In the genomic region with DNA sequence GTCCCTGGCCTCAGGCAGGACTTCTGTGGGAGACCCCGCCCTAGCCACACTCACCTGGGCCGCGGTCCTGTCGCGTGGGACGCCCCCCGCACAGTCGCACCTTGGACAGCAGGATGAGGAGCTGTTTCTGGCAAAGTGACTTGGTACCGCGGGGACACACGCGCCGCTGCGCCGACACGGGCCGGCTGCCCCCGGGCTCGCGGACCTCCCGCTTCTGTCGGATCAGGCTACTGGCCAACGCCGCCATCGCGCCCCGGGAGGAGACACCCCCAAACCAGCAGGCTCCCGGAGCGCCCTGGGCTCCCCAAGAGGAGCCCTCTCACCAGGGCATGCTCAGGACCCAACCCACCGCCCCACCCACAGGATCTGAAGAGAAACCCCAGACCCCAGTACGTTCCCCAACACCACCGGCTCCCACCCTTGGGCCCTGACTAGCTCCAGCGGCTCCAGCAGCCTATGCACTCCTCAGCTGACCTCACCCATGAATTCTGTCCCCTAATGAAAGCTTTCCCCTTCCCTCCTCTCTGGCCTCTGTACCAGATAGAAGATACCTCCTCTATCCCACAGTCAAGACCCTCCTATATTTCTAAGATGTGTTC, we compare ENCODE assay signal across 8 mouse cellular contexts. TPM values are rescaled to one million over a fixed set of nuclear protein-coding genes. Genes with fewer than 3 reads are reported as not detected.
A peak's percentile ranks its signal among the peaks of the same experiment; 100 is the strongest.
DNase-seq lines count a peak whose midpoint lies in the region; ATAC-seq and TF ChIP-seq lines count a peak whose summit lies in the region.

A gene (minus strand): TSS at position 479 of the 599 bp plus-strand sequence.

- peaks cover 46% of the 10 kb centered on the region for H3K4me1 ChIP-seq in kidney, embryonic 14.5 days (ENCODE audit: control insufficient read depth, insufficient read depth, low read length)
- peaks cover 1% of the 10 kb centered on the region; the same call in 1 of the 2 replicates for H3K4me1 ChIP-seq in bone marrow, adult 2 months (ENCODE audit: control insufficient read depth, insufficient read depth, low read length)
- H3K4me1 ChIP-seq in forebrain, embryonic 15.5 days = peaks cover 62% of the 10 kb centered on the region
- peaks cover 30% of the 10 kb centered on the region for H3K4me1 ChIP-seq in neural tube, embryonic 11.5 days (ENCODE audit: control insufficient read depth, insufficient read depth, low read length)

- intact Hi-C loops in left cerebral cortex, postnatal 14 days (cut with DNase I) = loop anchor here (5.0 kb wide), 1 partner anchor 76 kb away; a partner anchor contains a TSS

- ATAC-seq in kidney, embryonic 14.5 days (ENCODE audit: low FRiP score, low TSS enrichment) = no peak
- ATAC-seq in forebrain, embryonic 15.5 days (replicated peaks) = no peak
- ATAC-seq in neural tube, embryonic 11.5 days (ENCODE audit: insufficient read depth, low FRiP score, low TSS enrichment) = no peak

- H3K27me3 ChIP-seq in kidney, embryonic 14.5 days (ENCODE audit: control insufficient read depth, insufficient read depth, low read length) = peaks cover 40% of the 10 kb centered on the region
- peaks cover 19% of the 10 kb centered on the region for H3K27me3 ChIP-seq in forebrain, embryonic 15.5 days
- H3K27me3 ChIP-seq in neural tube, embryonic 11.5 days (ENCODE audit: control insufficient read depth, insufficient read depth, low read length) = peaks cover 55% of the 10 kb centered on the region

- TF ChIP-seq POLR2A in bone marrow, adult 2 months (IDR thresholded peaks at IDR 0.05; ENCODE audit: borderline replicate concordance, control insufficient read depth, low read depth, low read length) = no peak

- peak within 1 kb of the TSS; percentile 94 for H3K4me2 ChIP-seq in kidney, embryonic 14.5 days (replicated peaks; ENCODE audit: low read depth, low read length)
- H3K4me2 ChIP-seq in forebrain, embryonic 15.5 days (replicated peaks) = peak within 1 kb of the TSS; percentile 98
- peak within 1 kb of the TSS; percentile 89 for H3K4me2 ChIP-seq in neural tube, embryonic 11.5 days (ENCODE audit: low read depth)

- DNase-seq in kidney, adult 9 months = no peak
- no peak for DNase-seq in left cerebral cortex, postnatal 14 days (ENCODE audit: low spot score in 2 of 2)
- no peak for DNase-seq in neural tube, embryonic 11.5 days (ENCODE audit: low spot score)
- no peak for DNase-seq in urinary bladder, postnatal 25 days (ENCODE audit: low spot score)
- no peak for DNase-seq in cerebellum, adult 9-10 months

- H3K9ac ChIP-seq in kidney, embryonic 14.5 days (ENCODE audit: low read depth, low read length) = peak within 1 kb of the TSS; percentile 76
- peak within 1 kb of the TSS; percentile 76 for H3K9ac ChIP-seq in forebrain, embryonic 15.5 days (replicated peaks)
- peak within 1 kb of the TSS; percentile 73 for H3K9ac ChIP-seq in neural tube, embryonic 11.5 days (ENCODE audit: low read length)

- under 1% methylated on average over 30 of the region's 33 CpGs for WGBS in kidney, embryonic 14.5 days
- WGBS in bone marrow, adult 2 months = 4% methylated on average over 33 of the region's 33 CpGs
- under 1% methylated on average over 33 of the region's 33 CpGs for WGBS in forebrain, embryonic 15.5 days
- WGBS in neural tube, embryonic 11.5 days = 2% methylated on average over 33 of the region's 33 CpGs

- peak within 1 kb of the TSS; percentile 48 for H3K4me3 ChIP-seq in kidney, embryonic 14.5 days (ENCODE audit: low read length)
- H3K4me3 ChIP-seq in bone marrow, adult 2 months (replicated peaks; ENCODE audit: control insufficient read depth, low read depth, low read length) = peak within 1 kb of the TSS; percentile 33
- peak within 1 kb of the TSS; percentile 68 for H3K4me3 ChIP-seq in forebrain, embryonic 15.5 days
- H3K4me3 ChIP-seq in neural tube, embryonic 11.5 days (ENCODE audit: low read depth, low read length) = peak within 1 kb of the TSS; percentile 52

- no peak for TF ChIP-seq CTCF in bone marrow, adult 2 months (IDR thresholded peaks at IDR 0.05; ENCODE audit: control insufficient read depth, insufficient read depth, low read length)

- peak within 1 kb of the TSS; percentile 70 for H3K27ac ChIP-seq in kidney, embryonic 14.5 days (ENCODE audit: low read depth, low read length)
- no peak within 1 kb of the TSS; the same call in 1 of the 2 replicates for H3K27ac ChIP-seq in bone marrow, adult 2 months (ENCODE audit: control insufficient read depth, insufficient read depth, low read depth, low read length, poor library complexity)
- H3K27ac ChIP-seq in forebrain, embryonic 15.5 days (replicated peaks) = peak within 1 kb of the TSS; percentile 98
- H3K27ac ChIP-seq in neural tube, embryonic 11.5 days (ENCODE audit: low read depth, low read length) = peak within 1 kb of the TSS; percentile 83

- 0 out of 2 replicates have a peak, but pooled peaks cover 1% of the 10 kb centered on the region for H3K9me3 ChIP-seq in kidney, embryonic 14.5 days (ENCODE audit: control insufficient read depth, low read length)
- no peaks in the 10 kb centered on the region for H3K9me3 ChIP-seq in forebrain, embryonic 15.5 days
- H3K9me3 ChIP-seq in neural tube, embryonic 11.5 days (ENCODE audit: control insufficient read depth, low read length) = no peaks in the 10 kb centered on the region

- H3K36me3 ChIP-seq in kidney, embryonic 14.5 days (ENCODE audit: control insufficient read depth, insufficient read depth, low read length) = no peaks in the 10 kb centered on the region
- no peaks in the 10 kb centered on the region for H3K36me3 ChIP-seq in forebrain, embryonic 15.5 days
- no peaks in the 10 kb centered on the region for H3K36me3 ChIP-seq in neural tube, embryonic 11.5 days (ENCODE audit: control insufficient read depth, insufficient read depth, low read length)

RNA-seq across cellular contexts. Expression of the gene that starts here (rescaled TPM):
- polyA plus RNA-seq in kidney, embryonic 14.5 days (2014; fragmentation: Nextera tagmentation; extraction: Ambion mirVana) = 1.7 and 1.9 TPM in 2 replicates
- 0.32 and 1.00 TPM in 2 replicates for polyA plus RNA-seq in bone marrow, adult 2 months (2011; ENCODE audit: insufficient read depth, insufficient read length, low replicate concordance, missing spikeins)
- polyA plus RNA-seq in forebrain, embryonic 15.5 days (2015; fragmentation: Nextera tagmentation; extraction: Ambion mirVana) = 6.2 and 6.7 TPM in 2 replicates
- 10 to 100 TPM; 15.4 to 20.4 TPM for total RNA-seq in left cerebral cortex, postnatal 14 days (2021)
- polyA plus RNA-seq in neural tube, embryonic 11.5 days (2014; fragmentation: Nextera tagmentation; extraction: Ambion mirVana) = 2.0 and 3.0 TPM in 2 replicates
